Mouse (Mus musculus) layer of hippocampus, adult 11-12 months (tissue): Measurements from ENCODE around the gene Gcsh.

ENCODE experiments used
- DNase-seq: peaks from one replicate; pipeline ENCODE4 v3.0.0; 2022; ENCODE audit warnings: low spot score

The Gcsh gene

GRCm38 (mm10) chr8:116993095-116993867 lies at the start of gene Gcsh:
Gene Gcsh (minus strand): TSS chr8:116993537.
- DNase-seq = peak; percentile 99

GRCm38 (mm10) chr8:117039843-117040242 lies 46.5 kb upstream of the Gcsh start:
- no peak for DNase-seq

- DNase-seq = no peak
Measured at GRCm38 (mm10) chr8:117037374-117037935, 44.1 kb upstream of the Gcsh start.

- DNase-seq = no peak
Measured at GRCm38 (mm10) chr8:117033393-117033792, 40.1 kb upstream of the Gcsh start.

- no peak for DNase-seq
Measured at GRCm38 (mm10) chr8:117032609-117033008, 39.3 kb upstream of the Gcsh start.

GRCm38 (mm10) chr8:117031476-117031875 lies 38.1 kb upstream of the Gcsh start:
- no peak for DNase-seq

GRCm38 (mm10) chr8:117028686-117029085 lies 35.3 kb upstream of the Gcsh start:
- DNase-seq = no peak

- DNase-seq = no peak
Measured at GRCm38 (mm10) chr8:117027601-117028000, 34.3 kb upstream of the Gcsh start.

- DNase-seq = no peak
Measured at GRCm38 (mm10) chr8:117022297-117022993, 29.1 kb upstream of the Gcsh start.

- DNase-seq = peak; percentile 25
Measured at GRCm38 (mm10) chr8:117019323-117020275, 26.3 kb upstream of the Gcsh start.

GRCm38 (mm10) chr8:117017896-117018295 lies 24.6 kb upstream of the Gcsh start:
- no peak for DNase-seq

- no peak for DNase-seq
Measured at GRCm38 (mm10) chr8:117017006-117017405, 23.7 kb upstream of the Gcsh start.

- DNase-seq = no peak
Measured at GRCm38 (mm10) chr8:117015670-117016069, 22.3 kb upstream of the Gcsh start.

GRCm38 (mm10) chr8:117011366-117011765 lies 18.0 kb upstream of the Gcsh start:
- DNase-seq = no peak

GRCm38 (mm10) chr8:116994016-116994716 lies 829 bp upstream of the Gcsh start:
- DNase-seq = no peak

GRCm38 (mm10) chr8:116992176-116992971 lies 963 bp downstream of the Gcsh start:
- no peak for DNase-seq

- DNase-seq = no peak
Measured at GRCm38 (mm10) chr8:116991241-116991640, 2.1 kb downstream of the Gcsh start.

GRCm38 (mm10) chr8:116989842-116990241 lies 3.5 kb downstream of the Gcsh start:
- DNase-seq = no peak

GRCm38 (mm10) chr8:116980117-116980516 lies 13.2 kb downstream of the Gcsh start:
- peak; percentile 65 for DNase-seq

GRCm38 (mm10) chr8:116978631-116979256 lies 14.6 kb downstream of the Gcsh start, which contains the start of gene 1700030J22Rik:
Gene 1700030J22Rik (minus strand): TSS chr8:116978959.
- DNase-seq = peak; percentile 98
